Mouse (Mus musculus): ENCODE measurements around the gene Ttc29.

The Ttc29 gene

GRCm38 (mm10) chr8:78278598-78278997, 65.5 kb downstream of the Ttc29 start:
- DNase-seq (ENCODE audit: low read depth, low spot score), result no peak

GRCm38 (mm10) chr8:78284805-78285204, 71.7 kb downstream of the Ttc29 start:
- DNase-seq (ENCODE audit: low read depth, low spot score), result no peak

GRCm38 (mm10) chr8:78285366-78285765, 72.3 kb downstream of the Ttc29 start:
- DNase-seq (ENCODE audit: low read depth, low spot score), result peak; percentile 52

- no peak for DNase-seq (ENCODE audit: low read depth, low spot score)
Observed at GRCm38 (mm10) chr8:78289374-78289971, 76.4 kb downstream of the Ttc29 start.

DNA sequence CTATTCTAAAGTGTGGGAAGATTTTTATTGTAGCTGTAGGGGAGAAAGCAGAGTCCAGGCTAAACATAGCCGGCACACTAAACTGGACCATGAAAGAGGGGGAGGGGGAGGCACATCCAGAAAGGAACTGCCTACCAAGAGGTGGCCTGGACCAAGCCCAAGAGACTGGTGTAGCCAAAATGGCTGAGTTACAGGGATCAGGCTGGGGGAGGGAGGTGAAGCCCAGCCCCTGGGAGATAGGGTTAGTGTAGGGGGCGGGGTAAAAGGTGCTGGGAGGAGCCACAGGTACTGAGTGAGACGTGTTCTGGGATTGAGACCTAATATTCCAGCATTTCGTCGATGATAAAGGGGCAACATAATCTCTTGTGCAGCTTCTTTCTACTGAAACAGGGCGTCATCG, 77.2 kb downstream of the Ttc29 start:
- DNase-seq (ENCODE audit: low read depth, low spot score), result peak; percentile 50

GRCm38 (mm10) chr8:78295494-78295893, 82.4 kb downstream of the Ttc29 start:
- DNase-seq (ENCODE audit: low read depth, low spot score), result no peak

- DNase-seq (ENCODE audit: low read depth, low spot score), result no peak
Observed at GRCm38 (mm10) chr8:78303579-78303978, 90.5 kb downstream of the Ttc29 start.

- DNase-seq (ENCODE audit: low read depth, low spot score), result no peak
Observed at GRCm38 (mm10) chr8:78306604-78307003, 93.5 kb downstream of the Ttc29 start.

- DNase-seq (ENCODE audit: low read depth, low spot score), result no peak
Observed at GRCm38 (mm10) chr8:78307131-78307530, 94.0 kb downstream of the Ttc29 start.

DNA sequence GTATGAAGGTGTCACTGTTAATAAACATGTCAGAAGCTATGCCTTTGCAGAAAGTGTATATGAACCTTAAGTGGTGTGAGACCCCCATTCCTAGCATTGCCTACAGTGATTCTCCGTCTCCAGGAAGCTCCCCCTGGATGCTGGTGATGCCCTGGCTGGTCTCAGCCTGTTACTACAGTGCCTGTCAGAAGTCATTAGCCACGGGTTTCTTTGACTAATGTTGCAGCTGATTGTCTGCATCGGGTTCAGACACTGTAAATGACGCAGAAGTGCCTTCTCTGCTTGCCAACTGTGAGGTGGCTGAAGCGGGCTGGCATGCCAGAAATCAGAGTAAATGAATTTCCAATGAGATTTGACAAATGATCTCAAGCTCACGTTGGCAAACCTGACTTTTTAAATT, 96.4 kb downstream of the Ttc29 start:
- DNase-seq (ENCODE audit: low read depth, low spot score), result no peak

GRCm38 (mm10) chr8:78315576-78315975, 102.5 kb downstream of the Ttc29 start:
- no peak for DNase-seq (ENCODE audit: low read depth, low spot score)

- DNase-seq (ENCODE audit: low read depth, low spot score), result no peak
Observed at GRCm38 (mm10) chr8:78317666-78318065, 104.6 kb downstream of the Ttc29 start.

DNA sequence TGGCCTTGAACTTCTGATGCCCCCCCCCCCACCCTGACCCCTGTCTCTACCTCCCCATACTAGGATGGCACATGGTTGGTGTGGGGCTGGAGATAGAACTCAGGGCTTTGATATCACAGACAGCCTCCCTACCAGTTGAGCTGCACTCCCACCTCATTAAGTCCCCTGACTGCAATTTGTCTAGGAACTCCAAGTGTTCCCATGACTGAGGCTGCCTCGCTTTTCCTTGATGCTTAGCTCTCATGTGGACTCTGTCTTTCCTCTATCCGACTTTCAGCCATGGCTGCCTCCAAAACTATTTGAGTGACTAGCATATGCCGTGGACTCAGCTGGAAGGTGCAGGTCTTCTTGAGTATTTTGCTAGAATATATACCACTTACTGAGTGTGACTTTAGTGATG, 110.3 kb downstream of the Ttc29 start:
- DNase-seq (ENCODE audit: low read depth, low spot score), result no peak

DNA sequence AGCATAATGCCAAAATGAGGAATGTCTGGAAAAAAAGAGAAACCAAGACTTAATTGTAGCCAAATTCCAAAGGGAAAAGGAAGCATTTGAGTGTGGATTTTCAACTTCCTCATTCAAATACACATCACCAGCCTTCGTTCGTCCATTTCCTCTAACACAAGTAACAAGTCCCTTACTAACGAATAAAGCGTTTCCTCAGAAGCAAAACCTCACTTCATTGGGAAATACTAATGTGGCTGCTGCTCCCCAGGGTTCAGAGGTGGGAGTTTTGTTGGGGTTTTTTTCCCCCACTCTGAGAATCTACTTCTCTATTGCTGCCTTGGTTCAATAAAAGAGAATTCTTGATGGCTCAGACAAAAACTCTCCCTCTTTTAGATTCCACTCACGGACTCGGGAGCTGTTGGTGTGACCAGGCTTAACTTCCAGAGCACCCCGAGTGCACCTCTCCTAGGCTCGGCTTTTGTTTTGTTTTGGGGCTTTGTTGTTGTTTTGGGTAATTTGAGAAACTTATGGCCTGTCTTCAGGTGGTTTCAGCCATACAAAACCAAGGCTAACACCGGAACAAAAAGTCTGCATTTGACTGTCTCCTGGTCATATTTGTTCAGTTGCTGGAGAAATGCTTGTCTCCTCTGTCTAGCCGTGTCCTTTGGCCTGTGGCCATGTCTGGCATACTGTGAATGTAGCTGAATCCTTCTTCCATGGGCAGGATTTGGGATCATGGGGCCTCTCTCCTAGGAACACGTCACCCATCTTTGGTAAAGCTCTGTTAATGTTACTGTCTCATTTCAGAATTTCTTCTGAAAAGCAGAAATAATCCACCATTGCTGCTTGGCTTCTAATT, 127.8 kb downstream of the Ttc29 start:
- DNase-seq (ENCODE audit: low read depth, low spot score), result no peak

DNA sequence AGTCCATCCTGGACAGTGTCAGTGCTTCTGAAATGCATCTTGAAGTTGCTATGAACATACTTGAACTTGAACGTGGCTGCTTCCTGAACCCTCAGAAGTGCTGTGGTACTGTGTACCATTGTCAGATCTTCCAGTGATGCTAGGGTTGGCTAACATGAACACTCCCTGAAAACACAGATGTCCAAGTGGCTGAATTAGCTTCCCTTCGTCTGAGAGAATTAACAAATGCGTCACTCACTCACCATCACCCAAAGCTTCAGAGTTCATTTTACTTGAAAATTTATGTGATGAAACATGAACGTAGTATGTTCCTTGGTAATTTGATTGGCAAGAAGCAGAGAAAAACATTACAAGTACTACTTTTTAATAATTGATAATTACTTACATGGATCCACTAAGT, 129.1 kb downstream of the Ttc29 start:
- no peak for DNase-seq (ENCODE audit: low read depth, low spot score)

DNA sequence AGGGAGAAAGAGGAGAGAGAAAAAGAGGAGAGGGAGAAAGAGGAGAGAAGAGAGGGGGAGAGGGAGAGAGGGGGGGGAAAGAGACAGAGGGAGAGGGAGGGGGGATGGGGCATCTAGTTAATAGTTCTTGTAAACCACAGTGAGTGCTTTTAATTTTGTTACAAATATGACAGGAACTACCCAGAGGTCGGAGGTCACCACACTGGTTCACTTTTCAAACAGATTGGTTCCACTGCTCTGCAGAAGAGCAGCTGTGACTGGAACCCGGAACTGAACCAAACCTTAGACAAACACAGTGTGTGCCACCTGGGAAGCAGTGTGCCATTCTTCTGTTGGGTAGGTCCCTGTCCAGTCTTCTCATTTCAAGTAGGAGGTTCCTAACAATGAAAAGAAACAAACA, 130.9 kb downstream of the Ttc29 start:
- no peak for DNase-seq (ENCODE audit: low read depth, low spot score)

- DNase-seq (ENCODE audit: low read depth, low spot score), result no peak
Observed at GRCm38 (mm10) chr8:78345705-78346104, 132.6 kb downstream of the Ttc29 start.

- no peak for DNase-seq (ENCODE audit: low read depth, low spot score)
Observed at GRCm38 (mm10) chr8:78346131-78346621, 133.1 kb downstream of the Ttc29 start.

- no peak for DNase-seq (ENCODE audit: low read depth, low spot score)
Observed at GRCm38 (mm10) chr8:78353902-78354301, 140.8 kb downstream of the Ttc29 start.

- no peak for DNase-seq (ENCODE audit: low read depth, low spot score)
Observed at GRCm38 (mm10) chr8:78354801-78355200, 141.7 kb downstream of the Ttc29 start.

- no peak for DNase-seq (ENCODE audit: low read depth, low spot score)
Observed at GRCm38 (mm10) chr8:78390756-78391155, 177.7 kb downstream of the Ttc29 start.

DNA sequence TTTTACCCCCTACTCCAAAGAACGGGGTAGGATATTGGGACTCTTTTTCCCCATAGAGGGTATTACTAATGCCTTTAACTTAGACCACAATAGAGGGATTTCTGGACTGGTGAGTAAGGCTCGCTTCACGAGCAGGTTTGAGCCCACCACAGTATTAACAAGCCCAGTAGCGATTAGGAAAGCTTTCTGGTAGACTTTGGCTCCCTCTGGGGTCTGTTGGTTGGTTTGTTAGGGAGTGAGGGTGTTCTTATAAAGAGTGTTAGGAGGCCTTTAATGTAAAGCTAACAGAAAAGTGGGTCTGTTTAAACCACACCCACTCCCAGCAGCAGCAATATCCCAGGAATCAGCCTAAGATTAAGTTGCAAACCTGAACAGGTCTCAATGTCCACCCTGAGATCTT, 206.2 kb downstream of the Ttc29 start:
- DNase-seq (ENCODE audit: low read depth, low spot score), result no peak

DNA sequence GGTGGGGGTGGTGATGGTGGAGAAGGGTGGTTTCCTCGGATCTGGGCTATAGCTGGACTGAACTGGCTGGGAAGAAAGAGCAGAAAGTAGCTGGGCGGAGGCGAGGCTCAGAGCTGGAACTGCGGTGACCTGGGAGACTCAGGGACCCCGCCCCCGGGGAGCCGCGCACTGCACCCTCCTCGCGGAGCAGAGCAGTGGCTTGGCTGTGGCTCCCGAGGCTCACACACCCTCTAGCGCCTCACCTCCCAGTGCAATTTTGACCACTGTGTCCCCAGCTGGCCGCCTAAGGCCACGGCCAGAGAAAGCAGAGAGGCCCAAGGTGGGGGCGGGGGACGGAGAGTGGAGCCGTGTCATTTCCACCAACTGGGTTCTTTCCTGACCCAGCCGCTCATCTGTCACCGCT, 207.0 kb downstream of the Ttc29 start:
- no peak for DNase-seq (ENCODE audit: low read depth, low spot score)

Data from WW6 (cell line).